Mouse (Mus musculus) forebrain, embryonic 10.5 days (tissue): ENCODE data around the gene Smap1. TPM values are rescaled to one million over a fixed set of nuclear protein-coding genes. Genes with fewer than 3 reads are reported as not detected.

ENCODE experiments used
- DNase-seq: peaks from one replicate; pipeline ENCODE4 v3.0.0-alpha.2; 2017; ENCODE audit warnings: low spot score; ENCODE audit errors: extremely low spot score
- H3K27ac ChIP-seq: fragments of 300-500 bp; sonication (generic); 2 replicates; pipeline ENCODE4 v1.5.1; 2016; ENCODE audit warnings: mild to moderate bottlenecking
- H3K27me3 ChIP-seq: fragments of 300-500 bp; sonication (generic); 2 replicates; pipeline ENCODE4 v1.6.1; 2016; ENCODE audit warnings: mild to moderate bottlenecking; ENCODE audit not compliant: poor library complexity, severe bottlenecking
- H3K36me3 ChIP-seq: fragments of 300-500 bp; sonication (generic); replicated peaks from 2 replicates; pipeline ENCODE4 v1.6.1; 2016; ENCODE audit warnings: mild to moderate bottlenecking, moderate library complexity
- H3K4me1 ChIP-seq: fragments of 300-500 bp; sonication (generic); 2 replicates; pipeline ENCODE4 v1.6.1; 2016
- H3K4me3 ChIP-seq: fragments of 300-500 bp; sonication (generic); 2 replicates; pipeline ENCODE4 v1.5.1; 2016; ENCODE audit warnings: mild to moderate bottlenecking, moderate library complexity
- H3K9me3 ChIP-seq: fragments of 300-500 bp; sonication (generic); 2 replicates; pipeline ENCODE4 v1.6.1; 2016; ENCODE audit warnings: mild to moderate bottlenecking, moderate library complexity
- WGBS: fragments of 180-500 bp; shearing (Covaris S2); methylation state at CpG from one replicate; pipeline ENCODE4 v1.1.7; 2016; 5-methylcytosine and 5-hydroxymethylcytosine counted together
- polyA plus RNA-seq: library from polyadenylated mRNA; unstranded; fragments of >200 nt; fragmentation: Nextera tagmentation; extraction: Ambion mirVana; gene quantifications from 2 replicates; pipeline ENCODE4 v1.2.1, GENCODE M21; 2016

Smap1 gene
- polyA plus RNA-seq, 1 experiment from 2014 or later, result 29.1 TPM

GRCm38 (mm10) chr1:23903340-23903739, 18.8 kb downstream of the Smap1 start:
- H3K4me1 ChIP-seq, result no peaks in the 10 kb centered on the region
- H3K4me3 ChIP-seq, result no peak overlapping the region
- no peaks in the 10 kb centered on the region for H3K9me3 ChIP-seq
- H3K36me3 ChIP-seq, result no peaks in the 10 kb centered on the region
- no peak for DNase-seq
- no peak overlapping the region for H3K27ac ChIP-seq
- WGBS, result 86% methylated on average over 3 of the region's 3 CpGs
- no peaks in the 10 kb centered on the region for H3K27me3 ChIP-seq

GRCm38 (mm10) chr1:23902736-23903135, 19.4 kb downstream of the Smap1 start:
- Histone ChIP-seq H3K36me3 (no peaks in the 10 kb centered on the region), H3K27me3 (no peaks in the 10 kb centered on the region), H3K27ac (no peak overlapping the region), H3K9me3 (no peaks in the 10 kb centered on the region), H3K4me1 (no peaks in the 10 kb centered on the region), H3K4me3 (no peak overlapping the region)
- DNase-seq, result no peak
- 90% methylated on average over 2 of the region's 2 CpGs for WGBS

GRCm38 (mm10) chr1:23899647-23900020, 22.5 kb downstream of the Smap1 start:
- Histone ChIP-seq H3K4me1 (no peaks in the 10 kb centered on the region), H3K9me3 (no peaks in the 10 kb centered on the region), H3K27me3 (no peaks in the 10 kb centered on the region), H3K27ac (no peak overlapping the region), H3K4me3 (no peak overlapping the region), H3K36me3 (no peaks in the 10 kb centered on the region)
- 92% methylated on average over 5 of the region's 5 CpGs for WGBS
- DNase-seq, result no peak

- DNase-seq, result no peak
- Histone ChIP-seq H3K36me3 (no peaks in the 10 kb centered on the region), H3K9me3 (no peaks in the 10 kb centered on the region), H3K4me1 (no peaks in the 10 kb centered on the region), H3K27ac (no peak overlapping the region), H3K27me3 (no peaks in the 10 kb centered on the region), H3K4me3 (no peak overlapping the region)
- 96% methylated on average over 3 of the region's 3 CpGs for WGBS
These were observed 23.0 kb downstream of the Smap1 start for GRCm38 (mm10) chr1:23899020-23899646.

GRCm38 (mm10) chr1:23892072-23892471, 30.0 kb downstream of the Smap1 start:
- no peaks in the 10 kb centered on the region for H3K27me3 ChIP-seq
- whole genome bisulfite sequencing, result 56% methylated on average over 1 of the region's 1 CpGs
- no peaks in the 10 kb centered on the region for H3K4me1 ChIP-seq
- no peak for DNase-seq
- H3K36me3 ChIP-seq, result no peaks in the 10 kb centered on the region
- H3K4me3 ChIP-seq, result no peak overlapping the region
- no peak overlapping the region for H3K27ac ChIP-seq
- no peaks in the 10 kb centered on the region for H3K9me3 ChIP-seq

GRCm38 (mm10) chr1:23884914-23885313, 37.2 kb downstream of the Smap1 start:
- H3K4me3 ChIP-seq, result no peak overlapping the region
- H3K27ac ChIP-seq, result no peak overlapping the region
- no peaks in the 10 kb centered on the region for H3K27me3 ChIP-seq
- no peak for DNase-seq
- H3K4me1 ChIP-seq, result 0 out of 2 replicates have a peak, but pooled peaks cover 3% of the 10 kb centered on the region
- 72% methylated on average over 7 of the region's 7 CpGs for WGBS
- no peaks in the 10 kb centered on the region for H3K36me3 ChIP-seq
- H3K9me3 ChIP-seq, result no peaks in the 10 kb centered on the region

GRCm38 (mm10) chr1:23884087-23884668, 37.9 kb downstream of the Smap1 start:
- Histone ChIP-seq H3K27me3 (no peaks in the 10 kb centered on the region), H3K9me3 (no peaks in the 10 kb centered on the region), H3K27ac (no peak overlapping the region), H3K4me3 (no peak overlapping the region), H3K4me1 (0 out of 2 replicates have a peak, but pooled peaks cover 3% of the 10 kb centered on the region), H3K36me3 (no peaks in the 10 kb centered on the region)
- 91% methylated on average over 2 of the region's 2 CpGs for WGBS
- no peak for DNase-seq

GRCm38 (mm10) chr1:23882681-23883080, 39.4 kb downstream of the Smap1 start:
- WGBS, result 93% methylated on average over 1 of the region's 1 CpGs

GRCm38 (mm10) chr1:23872194-23872593, 49.9 kb downstream of the Smap1 start:
- H3K9me3 ChIP-seq, result no peaks in the 10 kb centered on the region
- H3K27me3 ChIP-seq, result no peaks in the 10 kb centered on the region
- no peak overlapping the region for H3K4me3 ChIP-seq
- peaks cover 27% of the 10 kb centered on the region for H3K36me3 ChIP-seq
- DNase-seq, result no peak
- no peak overlapping the region for H3K27ac ChIP-seq
- whole genome bisulfite sequencing, result 100% methylated on average over 1 of the region's 1 CpGs
- H3K4me1 ChIP-seq, result no peaks in the 10 kb centered on the region

More at GRCm38 (mm10) chr1:23882681-23883080, 39.4 kb downstream of the Smap1 start:
- Histone ChIP-seq H3K27ac (no peak overlapping the region), H3K4me1 (0 out of 2 replicates have a peak, but pooled peaks cover 3% of the 10 kb centered on the region), H3K4me3 (no peak overlapping the region), H3K27me3 (no peaks in the 10 kb centered on the region), H3K36me3 (no peaks in the 10 kb centered on the region), H3K9me3 (no peaks in the 10 kb centered on the region)
- no peak for DNase-seq

- Histone ChIP-seq H3K4me1 (no peaks in the 10 kb centered on the region), H3K4me3 (no peak overlapping the region), H3K27me3 (no peaks in the 10 kb centered on the region), H3K9me3 (no peaks in the 10 kb centered on the region), H3K27ac (no peak overlapping the region), H3K36me3 (peaks cover 17% of the 10 kb centered on the region; the same call in 1 of the 2 replicates)
- 62% methylated on average over 2 of the region's 2 CpGs for WGBS
- no peak for DNase-seq
These were observed 54.7 kb downstream of the Smap1 start for GRCm38 (mm10) chr1:23867350-23867862.

- no peaks in the 10 kb centered on the region for H3K9me3 ChIP-seq
- peaks cover 9% of the 10 kb centered on the region; the same call in 1 of the 2 replicates for H3K36me3 ChIP-seq
- no peak overlapping the region for H3K4me3 ChIP-seq
- H3K4me1 ChIP-seq, result no peaks in the 10 kb centered on the region
- H3K27me3 ChIP-seq, result no peaks in the 10 kb centered on the region
- no peak overlapping the region for H3K27ac ChIP-seq
- WGBS, result 97% methylated on average over 7 of the region's 7 CpGs
- no peak for DNase-seq
These were observed 56.6 kb downstream of the Smap1 start for GRCm38 (mm10) chr1:23865566-23865965.

- H3K9me3 ChIP-seq, result no peaks in the 10 kb centered on the region
- H3K27ac ChIP-seq, result no peak overlapping the region
- DNase-seq, result no peak
- 91% methylated on average over 2 of the region's 2 CpGs for WGBS
- no peaks in the 10 kb centered on the region for H3K4me1 ChIP-seq
- no peak overlapping the region for H3K4me3 ChIP-seq
- H3K27me3 ChIP-seq, result no peaks in the 10 kb centered on the region
- peaks cover 25% of the 10 kb centered on the region for H3K36me3 ChIP-seq
These were observed 61.2 kb downstream of the Smap1 start for GRCm38 (mm10) chr1:23860944-23861343.

- Histone ChIP-seq H3K36me3 (peaks cover 31% of the 10 kb centered on the region), H3K27me3 (no peaks in the 10 kb centered on the region), H3K27ac (no peak overlapping the region), H3K4me1 (no peaks in the 10 kb centered on the region), H3K4me3 (no peak overlapping the region), H3K9me3 (no peaks in the 10 kb centered on the region)
- DNase-seq, result no peak
- WGBS, result 91% methylated on average over 3 of the region's 3 CpGs
These were observed 66.5 kb downstream of the Smap1 start for GRCm38 (mm10) chr1:23855623-23856022.
